Mouse (Mus musculus) myocyte (in vitro differentiated cells): Measurements from ENCODE around the gene Akap12. TPM values are rescaled to one million over a fixed set of nuclear protein-coding genes. Genes with fewer than 3 reads are reported as not detected.

Experiments used
- H3K27me3 ChIP-seq: one replicate; pipeline ENCODE4 v1.6.1; 2011; ENCODE audit not compliant: control insufficient read depth, insufficient read depth, insufficient read length
- H3K36me3 ChIP-seq: one replicate; pipeline ENCODE4 v1.6.1; 2011; ENCODE audit not compliant: control insufficient read depth, insufficient read depth
- H3K4me2 ChIP-seq: one replicate; pipeline ENCODE4 v1.6.1; 2011; ENCODE audit warnings: low read depth, control low read depth
- H3K4me3 ChIP-seq: one replicate; pipeline ENCODE4 v1.5.1; 2011; ENCODE audit warnings: mild to moderate bottlenecking, control low read depth, moderate library complexity
- H3K79me2 ChIP-seq: one replicate; pipeline ENCODE4 v1.6.1; 2011; ENCODE audit not compliant: control insufficient read depth, insufficient read depth
- H3ac ChIP-seq: one replicate; pipeline ENCODE4 v1.6.1; 2011; ENCODE audit not compliant: control insufficient read depth, insufficient read length
- CEBPB ChIP-seq: IDR thresholded peaks from 2 replicates; pipeline ENCODE4 v1.6.1; 2011; ENCODE audit warnings: mild to moderate bottlenecking, moderate library complexity; ENCODE audit not compliant: poor library complexity, insufficient read depth, severe bottlenecking
- E2F4 ChIP-seq: IDR thresholded peaks from one replicate; pipeline ENCODE4 v1.6.1; 2011; ENCODE audit warnings: mild to moderate bottlenecking, control low read depth, moderate library complexity; ENCODE audit not compliant: insufficient read depth
- MAX ChIP-seq: IDR thresholded peaks from one replicate; pipeline ENCODE4 v1.6.1; 2011; ENCODE audit warnings: low read depth, mild to moderate bottlenecking, control low read depth
- MYOD1 ChIP-seq, 3 experiments: IDR thresholded peaks; one replicate each; pipeline ENCODE4 v1.6.1; 2011; ENCODE audit warnings: control low read depth in 2 of 3, low read depth in 2 of 3, mild to moderate bottlenecking in 2 of 3, moderate library complexity in 1 of 3; ENCODE audit not compliant: insufficient read length in 2 of 3, control insufficient read depth in 1 of 3
- MYOG ChIP-seq, 3 experiments: IDR thresholded peaks; one replicate each; pipeline ENCODE4 v1.6.1; 2011; ENCODE audit warnings: control low read depth in 2 of 3, low read depth in 2 of 3, mild to moderate bottlenecking in 2 of 3; ENCODE audit not compliant: insufficient read length in 2 of 3, control insufficient read depth in 1 of 3, insufficient read depth in 1 of 3
- POLR2A ChIP-seq: IDR thresholded peaks from one replicate; pipeline ENCODE4 v1.6.1; 2011; ENCODE audit warnings: low read depth, mild to moderate bottlenecking, control low read depth, moderate library complexity; ENCODE audit not compliant: insufficient read length
- POLR2AphosphoS2 ChIP-seq: IDR thresholded peaks from one replicate; pipeline ENCODE4 v1.6.1; 2011; ENCODE audit warnings: low read depth, control low read depth; ENCODE audit not compliant: insufficient read length
- REST ChIP-seq: IDR thresholded peaks from one replicate; pipeline ENCODE4 v1.6.1; 2011; ENCODE audit warnings: mild to moderate bottlenecking, control low read depth, moderate library complexity; ENCODE audit not compliant: insufficient read depth, insufficient read length
- SRF ChIP-seq: IDR thresholded peaks from one replicate; pipeline ENCODE4 v1.6.1; 2011; ENCODE audit warnings: low read depth; ENCODE audit not compliant: control insufficient read depth, insufficient read length
- TCF12 ChIP-seq: IDR thresholded peaks from one replicate; pipeline ENCODE4 v1.6.1; 2011; ENCODE audit warnings: mild to moderate bottlenecking, control low read depth; ENCODE audit not compliant: poor library complexity, insufficient read depth, severe bottlenecking
- TCF3 ChIP-seq: IDR thresholded peaks from one replicate; pipeline ENCODE4 v1.6.1; 2011; ENCODE audit warnings: low read depth, control low read depth; ENCODE audit not compliant: insufficient read length
- USF1 ChIP-seq: IDR thresholded peaks from one replicate; pipeline ENCODE4 v1.6.1; 2011; ENCODE audit warnings: low read depth, mild to moderate bottlenecking, control low read depth, moderate library complexity
- polyA plus RNA-seq: library from polyadenylated mRNA; unstranded; fragments of >200 nt; fragmentation: generic; extraction: Trizol; gene quantifications from one replicate; pipeline ENCODE4 v1.2.1, GENCODE M21; 2012; ENCODE audit warnings: missing spikeins

Gene Akap12
- polyA plus RNA-seq, 1 experiment: 0.55 TPM

GRCm38 (mm10) chr10:4389461-4390112, 123.4 kb downstream of the Akap12 start:
- H3K27me3 ChIP-seq: no peaks in the 10 kb centered on the region
- no peak for TF ChIP-seq MYOD1 (IDR thresholded peaks at IDR 0.05; ENCODE audit: control insufficient read depth in 1 of 3, insufficient read length in 2 of 3, low read depth in 2 of 3)
- no peak for TF ChIP-seq TCF12
- TF ChIP-seq MAX: no peak
- no peak for TF ChIP-seq TCF3
- no peak for TF ChIP-seq CEBPB
- no peak for TF ChIP-seq REST
- TF ChIP-seq SRF: no peak
- no peak for TF ChIP-seq POLR2A
- TF ChIP-seq USF1: no peak
- no peak for TF ChIP-seq POLR2AphosphoS2
- no peak for TF ChIP-seq MYOG (IDR thresholded peaks at IDR 0.05; ENCODE audit: control insufficient read depth in 1 of 3, insufficient read depth in 1 of 3, insufficient read length in 2 of 3, low read depth in 2 of 3)
- TF ChIP-seq E2F4: no peak
- peaks cover 71% of the 10 kb centered on the region for H3K79me2 ChIP-seq
- H3K4me3 ChIP-seq: peak overlapping the region; percentile 57
- H3ac ChIP-seq: no peak overlapping the region
- H3K36me3 ChIP-seq: no peaks in the 10 kb centered on the region
- H3K4me2 ChIP-seq: peak overlapping the region; percentile 94

GRCm38 (mm10) chr10:4390550-4390949, 124.4 kb downstream of the Akap12 start:
- H3K4me2 ChIP-seq: peak overlapping the region; percentile 94
- H3K4me3 ChIP-seq: no peak overlapping the region
- TF ChIP-seq POLR2A (no peak), MAX (no peak), POLR2AphosphoS2 (no peak), E2F4 (no peak), MYOG (IDR thresholded peaks at IDR 0.05; ENCODE audit: control insufficient read depth in 1 of 3, insufficient read depth in 1 of 3, insufficient read length in 2 of 3, low read depth in 2 of 3) (no peak)

GRCm38 (mm10) chr10:4391076-4391475, 124.9 kb downstream of the Akap12 start:
- no peaks in the 10 kb centered on the region for H3K36me3 ChIP-seq
- H3K79me2 ChIP-seq: peaks cover 81% of the 10 kb centered on the region
- no peak overlapping the region for H3K4me3 ChIP-seq
- H3K27me3 ChIP-seq: no peaks in the 10 kb centered on the region
- H3ac ChIP-seq: no peak overlapping the region
- TF ChIP-seq USF1: no peak
- no peak for TF ChIP-seq E2F4
- H3K4me2 ChIP-seq: no peak overlapping the region

More at GRCm38 (mm10) chr10:4390550-4390949, 124.4 kb downstream of the Akap12 start:
- H3K36me3 ChIP-seq: no peaks in the 10 kb centered on the region
- H3ac ChIP-seq: no peak overlapping the region
- H3K79me2 ChIP-seq: peaks cover 78% of the 10 kb centered on the region
- H3K27me3 ChIP-seq: no peaks in the 10 kb centered on the region

GRCm38 (mm10) chr10:4391851-4392250, 125.7 kb downstream of the Akap12 start:
- H3K27me3 ChIP-seq: no peaks in the 10 kb centered on the region
- no peaks in the 10 kb centered on the region for H3K36me3 ChIP-seq
- H3K4me2 ChIP-seq: no peak overlapping the region
- H3K4me3 ChIP-seq: no peak overlapping the region
- no peak for TF ChIP-seq TCF12
- no peak for TF ChIP-seq TCF3
- no peak for TF ChIP-seq POLR2A
- TF ChIP-seq CEBPB: no peak
- TF ChIP-seq SRF: no peak
- no peak for TF ChIP-seq REST
- TF ChIP-seq E2F4: no peak
- no peak for TF ChIP-seq POLR2AphosphoS2
- TF ChIP-seq USF1: no peak
- TF ChIP-seq MYOG (IDR thresholded peaks at IDR 0.05; ENCODE audit: control insufficient read depth in 1 of 3, insufficient read depth in 1 of 3, insufficient read length in 2 of 3, low read depth in 2 of 3): no peak
- TF ChIP-seq MAX: no peak
- H3ac ChIP-seq: no peak overlapping the region
- H3K79me2 ChIP-seq: peaks cover 88% of the 10 kb centered on the region

- peaks cover 4% of the 10 kb centered on the region for H3K36me3 ChIP-seq
- TF ChIP-seq POLR2A (no peak), CEBPB (no peak), USF1 (no peak), SRF (no peak), TCF3 (no peak), MYOD1 (IDR thresholded peaks at IDR 0.05; ENCODE audit: control insufficient read depth in 1 of 3, insufficient read length in 2 of 3, low read depth in 2 of 3) (no peak), E2F4 (no peak), MAX (no peak), MYOG (IDR thresholded peaks at IDR 0.05; ENCODE audit: control insufficient read depth in 1 of 3, insufficient read depth in 1 of 3, insufficient read length in 2 of 3, low read depth in 2 of 3) (no peak), POLR2AphosphoS2 (no peak), TCF12 (no peak)
These were observed 129.1 kb downstream of the Akap12 start for GRCm38 (mm10) chr10:4395321-4395720.

More at GRCm38 (mm10) chr10:4395321-4395720, 129.1 kb downstream of the Akap12 start:
- peaks cover 96% of the 10 kb centered on the region for H3K79me2 ChIP-seq
- H3ac ChIP-seq: no peak overlapping the region
- H3K4me3 ChIP-seq: no peak overlapping the region
- no peaks in the 10 kb centered on the region for H3K27me3 ChIP-seq
- peak overlapping the region; percentile 38 for H3K4me2 ChIP-seq
